Mouse (Mus musculus) bone marrow, adult 2 months (tissue): ENCODE data around the gene Trpv1. TPM values are rescaled to one million over a fixed set of nuclear protein-coding genes. Genes with fewer than 3 reads are reported as not detected.

Experiments
- H3K27ac ChIP-seq: fragments of 200-500 bp; 2 replicates; pipeline ENCODE4 v1.5.1; 2012; ENCODE audit warnings: low read depth, mild to moderate bottlenecking, control low read depth, inconsistent platforms, low read length; ENCODE audit not compliant: control insufficient read depth, poor library complexity, insufficient read depth
- H3K4me1 ChIP-seq: fragments of 200-500 bp; 2 replicates; pipeline ENCODE4 v1.6.1; 2011; ENCODE audit warnings: low read length; ENCODE audit not compliant: control insufficient read depth, insufficient read depth
- H3K4me3 ChIP-seq: fragments of 200-500 bp; replicated peaks from 2 replicates; pipeline ENCODE3; 2011; ENCODE audit warnings: mild to moderate bottlenecking, low read depth, low read length, control low read depth; ENCODE audit not compliant: control insufficient read depth
- CTCF ChIP-seq: fragments of 200-500 bp; IDR thresholded peaks from 2 replicates; pipeline ENCODE4 v1.5.1; 2011; ENCODE audit warnings: low read length, control low read depth; ENCODE audit not compliant: control insufficient read depth, insufficient read depth
- POLR2A ChIP-seq: fragments of 200-500 bp; IDR thresholded peaks from 2 replicates; pipeline ENCODE4 v1.6.1; 2011; ENCODE audit warnings: low read depth, mild to moderate bottlenecking, control low read depth, low read length, borderline replicate concordance; ENCODE audit not compliant: control insufficient read depth
- WGBS: fragments of 180-500 bp; shearing (Covaris S2); methylation state at CpG from one replicate; pipeline ENCODE4 v1.1.7; 2018; 5-methylcytosine and 5-hydroxymethylcytosine counted together
- polyA plus RNA-seq: library from polyadenylated mRNA; stranded (reverse); fragments of >200 nt; gene quantifications from 2 replicates; pipeline ENCODE4 v1.2.4, GENCODE M21; 2011; ENCODE audit warnings: low replicate concordance; ENCODE audit not compliant: missing spikeins, insufficient read depth, insufficient read length

The Trpv1 gene
- not detected in 2 replicates for polyA plus RNA-seq

DNA sequence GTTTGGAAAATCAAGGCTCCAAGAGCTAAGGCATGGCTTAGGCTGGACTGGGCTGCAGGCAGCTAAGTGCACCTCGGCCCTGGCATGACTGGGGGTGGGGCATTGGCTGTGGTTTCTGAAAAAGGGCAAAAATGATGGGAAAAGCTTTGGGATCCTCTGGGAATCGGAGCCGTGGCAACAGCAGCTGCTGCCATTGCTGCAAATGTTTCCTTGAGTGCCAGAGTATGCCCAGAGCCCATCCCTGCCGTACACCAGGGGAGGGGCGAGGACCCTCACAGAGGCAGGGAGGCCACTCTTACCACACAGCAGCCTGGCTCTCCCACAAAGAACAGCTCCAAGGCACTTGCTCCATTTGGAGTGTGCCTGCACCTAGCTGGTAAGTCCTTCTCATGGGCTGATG is at the start of gene Trpv1:
Gene Trpv1, plus strand, starts transcription at position 301 of the 400 bp plus-strand sequence.
- TF ChIP-seq POLR2A: no peak
- no peak for TF ChIP-seq CTCF
- 78% methylated on average over 5 of the region's 5 CpGs for WGBS
- H3K4me3 ChIP-seq: no peak within 1 kb of the TSS
- H3K4me1 ChIP-seq: no peaks in the 10 kb centered on the region
- no peak within 1 kb of the TSS for H3K27ac ChIP-seq

GRCm38 (mm10) chr11:73185872-73186615 is 48.0 kb upstream of the Trpv1 start:
- Histone ChIP-seq H3K27ac (0 out of 2 replicates have a peak overlapping the region, but pooled peaks have one; percentile 1), H3K4me1 (peaks cover 3% of the 10 kb centered on the region), H3K4me3 (no peak overlapping the region)
- TF ChIP-seq CTCF: no peak
- no peak for TF ChIP-seq POLR2A
- 54% methylated on average over 10 of the region's 10 CpGs for WGBS

DNA sequence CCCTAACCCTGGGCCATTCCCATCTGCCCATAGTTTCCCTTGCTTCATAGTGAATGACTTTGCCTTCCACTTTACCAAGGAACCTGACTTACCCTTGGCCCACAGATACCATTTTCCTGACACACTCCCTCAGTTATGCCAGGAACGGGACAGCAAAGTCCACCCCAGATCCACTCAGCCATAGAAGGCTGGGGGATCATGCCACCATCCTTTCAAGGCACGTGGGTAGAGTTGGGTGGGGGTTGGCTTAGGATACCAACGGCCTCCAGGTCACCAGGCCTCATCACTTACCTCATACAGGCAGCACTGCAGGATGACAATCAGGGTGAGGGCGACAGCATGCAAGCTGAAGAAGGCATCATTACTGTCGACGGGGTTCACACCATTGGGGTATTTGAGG is 46.9 kb upstream of the Trpv1 start:
- peaks cover 3% of the 10 kb centered on the region for H3K4me1 ChIP-seq
- TF ChIP-seq CTCF: no peak
- no peak for TF ChIP-seq POLR2A
- WGBS: 84% methylated on average over 6 of the region's 6 CpGs
- no peak overlapping the region for H3K4me3 ChIP-seq
- no peak overlapping the region for H3K27ac ChIP-seq

GRCm38 (mm10) chr11:73193047-73193446 is 41.0 kb upstream of the Trpv1 start:
- Histone ChIP-seq H3K27ac (no peak overlapping the region), H3K4me1 (no peaks in the 10 kb centered on the region; the same call in 1 of the 2 replicates), H3K4me3 (no peak overlapping the region)
- WGBS: 36% methylated on average over 6 of the region's 6 CpGs
- TF ChIP-seq POLR2A (no peak), CTCF (no peak)

- Histone ChIP-seq H3K4me3 (no peak overlapping the region), H3K27ac (no peak overlapping the region), H3K4me1 (no peaks in the 10 kb centered on the region; the same call in 1 of the 2 replicates)
- TF ChIP-seq CTCF (no peak), POLR2A (no peak)
- WGBS: 61% methylated on average over 2 of the region's 2 CpGs
These were observed 39.6 kb upstream of the Trpv1 start for GRCm38 (mm10) chr11:73194444-73194843.

GRCm38 (mm10) chr11:73198190-73198589 is 35.9 kb upstream of the Trpv1 start:
- WGBS: 5% methylated on average over 1 of the region's 1 CpGs
- H3K4me3 ChIP-seq: peak overlapping the region; percentile 92
- no peak overlapping the region for H3K27ac ChIP-seq
- H3K4me1 ChIP-seq: no peaks in the 10 kb centered on the region
- no peak for TF ChIP-seq POLR2A
- TF ChIP-seq CTCF: no peak

GRCm38 (mm10) chr11:73198603-73199229 is 35.4 kb upstream of the Trpv1 start, which contains the start of gene Ctns:
Ctns (minus strand) TSS chr11:73199042.
- TF ChIP-seq CTCF (no peak), POLR2A (no peak)
- Histone ChIP-seq H3K4me1 (no peaks in the 10 kb centered on the region), H3K27ac (peak within 1 kb of the TSS; percentile 51), H3K4me3 (peak within 1 kb of the TSS; percentile 92)
- WGBS: under 1% methylated on average over 22 of the region's 22 CpGs

- TF ChIP-seq POLR2A (peak; percentile 77; the same call in 1 of the 2 replicates), CTCF (no peak)
- no peaks in the 10 kb centered on the region for H3K4me1 ChIP-seq
- WGBS: under 1% methylated on average over 32 of the region's 32 CpGs
- peak within 1 kb of the TSS; percentile 92 for H3K4me3 ChIP-seq
- peak within 1 kb of the TSS; percentile 51 for H3K27ac ChIP-seq
These were observed 34.8 kb upstream of the Trpv1 start, which contains the start of gene Shpk for GRCm38 (mm10) chr11:73199230-73199712. Shpk (plus strand) TSS chr11:73199460.
